Mouse (Mus musculus) stomach, embryonic 14.5 days (tissue): Measurements from ENCODE around the gene Fmnl3. TPM values are rescaled to one million over a fixed set of nuclear protein-coding genes. Genes with fewer than 3 reads are reported as not detected.
A peak's percentile ranks its signal among the peaks of the same experiment; 100 is the strongest.

ENCODE experiments used
- ATAC-seq: fragments of 200-750 bp; cut with Nextera tagmentation; 2 replicates; pipeline ENCODE4 v1.8.0; 2017; ENCODE audit warnings: low read depth, moderate TSS enrichment; ENCODE audit not compliant: insufficient number of reproducible peaks, insufficient read depth, low FRiP score
- H3K27ac ChIP-seq: fragments of 300-500 bp; sonication (generic); 2 replicates; pipeline ENCODE4 v1.5.1; 2014; ENCODE audit warnings: mild to moderate bottlenecking, low read length, moderate library complexity, mixed read lengths
- H3K27me3 ChIP-seq: fragments of 300-500 bp; sonication (generic); 2 replicates; pipeline ENCODE4 v1.6.1; 2014; ENCODE audit warnings: low read length, control low read depth, mixed read lengths; ENCODE audit not compliant: control insufficient read depth, insufficient read depth
- H3K36me3 ChIP-seq: fragments of 300-500 bp; sonication (generic); 2 replicates; pipeline ENCODE4 v1.6.1; 2014; ENCODE audit warnings: mild to moderate bottlenecking, control low read depth, low read length, moderate library complexity, mixed read lengths; ENCODE audit not compliant: control insufficient read depth, insufficient read depth
- H3K4me1 ChIP-seq: fragments of 300-500 bp; sonication (generic); 2 replicates; pipeline ENCODE4 v1.6.1; 2014; ENCODE audit warnings: low read length, control low read depth, mixed read lengths; ENCODE audit not compliant: control insufficient read depth, insufficient read depth
- H3K4me2 ChIP-seq: fragments of 300-500 bp; sonication (generic); replicated peaks from 2 replicates; pipeline ENCODE4 v1.6.1; 2014; ENCODE audit warnings: low read depth, low read length, control low read depth
- H3K4me3 ChIP-seq: fragments of 300-500 bp; sonication (generic); 2 replicates; pipeline ENCODE4 v1.5.1; 2014; ENCODE audit warnings: low read depth, low read length, control low read depth
- H3K9ac ChIP-seq: fragments of 300-500 bp; sonication (generic); replicated peaks from 2 replicates; pipeline ENCODE4 v1.6.1; 2014; ENCODE audit warnings: low read depth, mild to moderate bottlenecking, control low read depth, low read length, moderate library complexity, mixed read lengths
- H3K9me3 ChIP-seq: fragments of 300-500 bp; sonication (generic); 2 replicates; pipeline ENCODE4 v1.6.1; 2016; ENCODE audit warnings: low read depth, low read length, control low read depth; ENCODE audit not compliant: control insufficient read depth
- WGBS: fragments of 180-500 bp; shearing (Covaris S2); extraction: QIAGEN DNeasy Blood & Tissue Kit; methylation state at CpG from one replicate; pipeline ENCODE4 v1.1.7; 2014; 5-methylcytosine and 5-hydroxymethylcytosine counted together
- polyA plus RNA-seq: library from polyadenylated mRNA; unstranded; fragments of >200 nt; fragmentation: Nextera tagmentation; extraction: Ambion mirVana; gene quantifications from 2 replicates; pipeline ENCODE4 v1.2.1, GENCODE M21; 2014

Gene Fmnl3
- polyA plus RNA-seq, 1 experiment from 2014 or later: 23.1 TPM

DNA sequence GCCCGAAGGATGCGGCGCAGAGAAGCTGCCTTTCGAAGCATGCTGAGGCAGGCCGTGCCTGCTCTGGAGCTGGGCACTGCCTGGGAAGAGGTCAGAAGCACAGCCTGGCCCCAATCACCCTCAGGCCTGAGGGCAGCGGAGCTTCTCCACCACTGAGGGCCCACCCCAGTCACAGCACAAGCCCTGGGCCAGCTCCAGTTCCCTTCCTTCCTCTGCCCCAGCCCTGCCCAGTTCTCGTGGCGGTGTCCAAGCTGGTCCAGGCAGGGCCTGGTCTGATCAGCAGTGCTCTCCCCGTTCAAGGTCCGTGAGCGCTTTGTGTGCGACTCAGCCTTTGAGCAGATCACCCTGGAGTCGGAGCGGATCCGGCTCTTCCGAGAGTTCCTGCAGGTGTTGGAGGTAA is 55.4 kb downstream of the Fmnl3 start:
- H3K27ac ChIP-seq: no peak overlapping the region
- peak; percentile 16; the same call in 1 of the 2 replicates for ATAC-seq
- no peaks in the 10 kb centered on the region for H3K27me3 ChIP-seq
- peaks cover 65% of the 10 kb centered on the region for H3K36me3 ChIP-seq
- no peaks in the 10 kb centered on the region for H3K4me1 ChIP-seq
- H3K4me2 ChIP-seq: no peak overlapping the region
- 91% methylated on average over 15 of the region's 16 CpGs for WGBS
- no peak overlapping the region for H3K4me3 ChIP-seq
- no peak overlapping the region for H3K9ac ChIP-seq
- H3K9me3 ChIP-seq: no peaks in the 10 kb centered on the region

DNA sequence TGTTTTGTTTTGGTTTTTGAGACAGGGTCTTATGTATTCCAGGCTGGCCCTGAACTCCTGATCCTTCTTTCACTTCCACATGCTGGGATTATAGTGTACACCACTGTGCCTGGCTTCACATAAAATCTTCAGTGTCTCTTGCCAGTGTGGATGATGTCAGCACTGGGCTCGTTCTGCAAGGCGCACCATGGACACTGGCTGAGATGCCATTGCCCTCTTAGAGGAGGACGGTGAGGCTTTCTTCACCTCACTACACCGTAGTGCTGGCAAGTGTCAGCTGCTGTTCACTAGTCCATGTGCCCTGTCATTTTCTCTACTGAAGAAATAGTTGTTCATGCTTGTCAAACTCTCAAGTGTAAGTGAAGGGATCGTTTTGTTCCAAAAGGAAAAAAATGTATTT is 59.7 kb downstream of the Fmnl3 start:
- Histone ChIP-seq H3K9me3 (no peaks in the 10 kb centered on the region), H3K4me3 (no peak overlapping the region), H3K27ac (no peak overlapping the region), H3K36me3 (peaks cover 70% of the 10 kb centered on the region), H3K27me3 (no peaks in the 10 kb centered on the region), H3K9ac (no peak overlapping the region), H3K4me2 (no peak overlapping the region), H3K4me1 (no peaks in the 10 kb centered on the region)
- no peak for ATAC-seq
- WGBS: 89% methylated on average over 5 of the region's 5 CpGs

DNA sequence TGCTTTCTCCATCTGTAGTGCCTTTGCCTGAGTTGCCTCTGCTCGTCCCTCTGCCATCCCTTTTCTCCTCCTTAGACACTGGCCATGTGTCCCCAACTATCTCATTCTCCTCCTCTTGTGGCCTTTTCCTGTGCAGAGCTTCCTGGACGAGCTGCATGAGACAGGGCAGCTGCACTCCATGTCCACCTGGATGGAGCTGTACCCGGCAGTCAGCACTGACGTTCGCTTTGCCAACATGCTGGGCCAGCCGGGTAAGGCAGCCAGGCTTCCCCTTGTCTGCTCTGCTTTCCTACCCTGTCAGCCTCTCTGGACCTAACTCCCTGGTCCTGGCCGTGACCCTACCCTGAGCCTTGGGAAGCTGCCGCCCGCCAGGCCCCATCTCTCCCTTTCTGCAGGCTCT is 60.7 kb downstream of the Fmnl3 start:
- Histone ChIP-seq H3K27ac (no peak overlapping the region), H3K4me3 (no peak overlapping the region), H3K9ac (no peak overlapping the region), H3K4me2 (no peak overlapping the region), H3K27me3 (no peaks in the 10 kb centered on the region), H3K4me1 (no peaks in the 10 kb centered on the region), H3K9me3 (no peaks in the 10 kb centered on the region), H3K36me3 (peaks cover 73% of the 10 kb centered on the region)
- no peak for ATAC-seq
- 86% methylated on average over 9 of the region's 9 CpGs for WGBS

DNA sequence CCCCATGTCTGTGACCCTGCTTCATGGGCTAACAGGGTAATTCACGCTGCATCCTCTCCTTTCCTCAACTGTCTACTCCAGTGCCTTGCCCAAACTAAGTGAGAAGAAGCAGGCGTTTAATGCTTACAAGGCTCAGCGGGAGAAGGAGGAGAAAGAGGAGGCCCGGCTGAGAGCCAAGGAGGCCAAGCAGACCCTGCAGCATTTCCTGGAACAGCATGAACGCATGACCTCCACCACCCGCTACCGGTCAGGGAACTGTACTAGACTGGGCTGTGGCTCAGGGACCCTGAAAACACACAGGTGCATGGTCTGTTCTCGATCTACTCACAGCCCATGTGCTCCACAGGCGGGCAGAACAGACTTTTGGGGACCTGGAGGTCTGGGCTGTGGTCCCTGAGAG is 62.8 kb downstream of the Fmnl3 start:
- H3K4me3 ChIP-seq: no peak overlapping the region
- WGBS: 89% methylated on average over 9 of the region's 9 CpGs
- no peak for ATAC-seq
- H3K27me3 ChIP-seq: no peaks in the 10 kb centered on the region
- no peaks in the 10 kb centered on the region for H3K4me1 ChIP-seq
- no peaks in the 10 kb centered on the region for H3K9me3 ChIP-seq
- no peak overlapping the region for H3K9ac ChIP-seq
- no peak overlapping the region for H3K4me2 ChIP-seq
- no peak overlapping the region for H3K27ac ChIP-seq
- peaks cover 70% of the 10 kb centered on the region for H3K36me3 ChIP-seq

DNA sequence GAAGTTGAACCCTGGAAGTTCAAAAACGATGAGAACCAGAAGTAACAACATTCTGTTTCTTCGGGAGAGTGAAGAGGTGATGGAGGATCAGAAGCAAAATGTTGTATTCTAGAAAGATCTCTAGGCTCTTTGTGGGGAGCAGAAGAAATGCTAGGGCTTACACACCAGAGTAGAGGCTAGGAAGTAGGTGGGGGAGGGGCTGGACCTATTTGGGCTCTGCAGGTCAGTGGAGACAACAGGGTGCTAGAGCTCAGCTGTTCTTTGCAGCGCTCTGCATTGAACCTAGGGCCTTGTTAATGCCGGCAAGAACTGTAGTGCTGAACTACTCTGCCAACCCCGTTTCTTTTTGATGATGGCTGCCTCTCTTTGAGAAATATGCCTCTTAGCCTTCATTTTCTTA is 74.1 kb downstream of the Fmnl3 start:
- H3K4me2 ChIP-seq: peak overlapping the region; percentile 68
- H3K36me3 ChIP-seq: no peaks in the 10 kb centered on the region
- no peak overlapping the region for H3K27ac ChIP-seq
- H3K9ac ChIP-seq: no peak overlapping the region
- no peaks in the 10 kb centered on the region for H3K27me3 ChIP-seq
- H3K9me3 ChIP-seq: no peaks in the 10 kb centered on the region
- no peaks in the 10 kb centered on the region for H3K4me1 ChIP-seq
- peak overlapping the region; percentile 66 for H3K4me3 ChIP-seq
- WGBS: 43% methylated on average over 5 of the region's 5 CpGs
- no peak for ATAC-seq

DNA sequence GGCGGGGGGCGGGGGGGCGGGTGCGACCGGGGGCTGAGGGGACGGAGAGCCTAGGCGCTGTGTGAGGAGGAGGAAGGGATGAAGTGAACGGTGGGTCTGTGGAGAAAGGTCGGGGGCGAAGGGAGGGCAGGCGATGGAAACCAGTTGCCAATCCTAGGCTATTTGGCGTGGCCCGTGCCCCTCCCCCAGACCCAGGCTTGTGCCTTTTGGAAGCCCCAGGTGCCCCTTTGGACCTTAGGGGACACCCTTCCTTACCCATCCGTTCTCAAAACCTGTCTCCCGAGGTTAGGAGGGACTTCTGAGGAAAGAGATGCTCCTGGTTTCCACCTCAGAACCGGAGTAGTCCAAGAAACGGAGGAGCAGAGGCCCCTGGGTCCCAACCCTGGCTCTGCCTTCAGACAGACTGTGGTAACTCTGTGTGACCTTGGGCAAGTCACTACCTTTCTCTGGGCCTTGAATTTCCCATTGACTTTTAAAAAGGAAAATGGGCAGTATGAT is 74.7 kb downstream of the Fmnl3 start, which contains the start of gene Fam186b:
Fam186b (minus strand) TSS at position 405 of the 498 bp plus-strand sequence.
- WGBS: 2% methylated on average over 17 of the region's 17 CpGs
- Histone ChIP-seq H3K9ac (peak within 1 kb of the TSS; percentile 53), H3K4me1 (no peaks in the 10 kb centered on the region), H3K4me2 (peak within 1 kb of the TSS; percentile 68), H3K36me3 (no peaks in the 10 kb centered on the region), H3K27me3 (no peaks in the 10 kb centered on the region), H3K4me3 (peak within 1 kb of the TSS; percentile 66), H3K9me3 (no peaks in the 10 kb centered on the region), H3K27ac (peak within 1 kb of the TSS; percentile 92)
- ATAC-seq: peak; percentile 50; the same call in 1 of the 2 replicates

DNA sequence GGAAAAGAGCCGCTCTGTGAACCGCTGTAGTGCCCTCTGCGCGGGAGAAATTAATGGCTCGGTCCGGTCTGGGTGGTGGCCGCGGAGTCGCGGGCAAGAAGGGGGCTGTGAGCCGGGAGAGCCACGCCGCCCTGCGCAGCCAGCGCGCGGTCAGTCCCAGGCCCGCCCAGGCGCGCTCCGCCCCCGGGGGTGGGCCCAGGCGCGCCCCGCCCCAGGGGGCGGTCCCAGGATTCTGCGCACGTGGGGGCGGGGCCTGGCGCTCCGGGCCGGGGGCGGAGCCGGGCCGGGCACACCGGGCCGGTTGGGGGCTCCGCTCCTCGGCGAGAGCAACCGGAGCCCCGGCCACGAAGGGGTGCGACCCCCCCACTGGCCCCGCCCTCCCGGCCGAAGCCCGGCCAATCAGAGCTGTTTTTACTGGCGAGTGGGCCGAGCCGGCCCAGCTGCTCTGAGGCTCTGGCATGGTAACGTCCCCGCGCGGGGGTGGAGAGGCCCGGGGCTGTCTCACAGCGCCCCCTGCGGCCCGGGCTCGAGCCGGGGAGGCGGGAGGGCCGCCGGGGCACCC is 75.4 kb downstream of the Fmnl3 start, which contains the start of gene Prpf40b:
Prpf40b (plus strand) TSS at position 275 of the 562 bp plus-strand sequence.
- Histone ChIP-seq H3K27ac (peak within 1 kb of the TSS; percentile 92), H3K9me3 (no peaks in the 10 kb centered on the region), H3K36me3 (no peaks in the 10 kb centered on the region), H3K4me3 (peak within 1 kb of the TSS; percentile 66), H3K4me1 (no peaks in the 10 kb centered on the region), H3K9ac (peak within 1 kb of the TSS; percentile 53), H3K27me3 (no peaks in the 10 kb centered on the region), H3K4me2 (peak within 1 kb of the TSS; percentile 68)
- under 1% methylated on average over 55 of the region's 64 CpGs for WGBS
- peak; percentile 95 for ATAC-seq

DNA sequence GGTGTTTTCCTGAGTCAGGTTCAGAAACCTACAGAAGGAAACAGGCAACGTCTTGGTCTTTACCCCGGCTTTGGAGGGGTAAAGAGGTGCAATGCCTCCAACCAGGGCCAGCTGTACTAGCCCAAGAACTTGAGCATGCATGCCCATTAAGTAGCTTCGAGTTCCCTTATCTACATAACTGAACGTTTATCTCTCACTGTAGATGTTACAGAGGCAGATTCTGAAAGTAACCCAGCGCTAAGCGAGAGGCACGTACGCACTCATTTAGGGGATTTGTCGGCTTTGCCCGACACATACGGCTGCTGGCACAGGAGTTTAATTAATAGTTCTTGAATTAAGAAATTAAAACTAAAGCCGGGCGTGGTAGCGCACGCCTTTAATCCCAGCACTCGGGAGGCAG is 76.0 kb downstream of the Fmnl3 start:
- Histone ChIP-seq H3K4me3 (peak overlapping the region; percentile 66), H3K36me3 (no peaks in the 10 kb centered on the region), H3K27ac (peak overlapping the region; percentile 92; the same call in 1 of the 2 replicates), H3K4me1 (no peaks in the 10 kb centered on the region), H3K27me3 (no peaks in the 10 kb centered on the region), H3K4me2 (peak overlapping the region; percentile 68), H3K9ac (peak overlapping the region; percentile 53), H3K9me3 (no peaks in the 10 kb centered on the region)
- WGBS: 21% methylated on average over 16 of the region's 16 CpGs
- no peak for ATAC-seq

DNA sequence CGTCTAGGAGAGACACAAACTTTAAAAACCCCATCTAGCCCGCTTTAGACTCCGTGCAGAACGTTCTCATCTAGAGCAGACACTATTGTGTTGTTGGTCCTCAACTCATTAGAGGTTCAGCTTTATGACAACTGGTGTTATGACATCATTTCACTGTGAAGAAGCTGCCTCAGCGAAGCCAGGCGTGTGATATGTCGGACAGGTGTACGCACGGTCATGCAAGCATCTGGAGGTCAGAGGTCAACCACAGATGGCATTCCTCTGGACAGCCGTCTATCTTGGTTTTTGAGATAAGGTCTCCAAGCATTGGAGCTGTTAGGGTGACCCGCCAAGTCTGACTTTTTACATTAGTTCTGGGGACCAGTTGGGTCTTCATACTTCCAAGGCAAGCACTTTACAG is 79.7 kb downstream of the Fmnl3 start:
- WGBS: 83% methylated on average over 11 of the region's 11 CpGs

More for the DNA sequence above, 79.7 kb downstream of the Fmnl3 start:
- Histone ChIP-seq H3K27me3 (no peaks in the 10 kb centered on the region), H3K4me2 (no peak overlapping the region), H3K4me1 (no peaks in the 10 kb centered on the region), H3K9ac (no peak overlapping the region), H3K27ac (no peak overlapping the region), H3K4me3 (no peak overlapping the region), H3K36me3 (no peaks in the 10 kb centered on the region), H3K9me3 (no peaks in the 10 kb centered on the region)
- no peak for ATAC-seq
